Mouse (Mus musculus) spleen, adult 2 months (tissue): ENCODE results near the gene Vmn1r21.

ENCODE experiments used
- CTCF ChIP-seq: fragments of 200-500 bp; IDR thresholded peaks from 2 replicates; pipeline ENCODE4 v1.5.1; 2011; ENCODE audit warnings: mild to moderate bottlenecking, inconsistent platforms; ENCODE audit not compliant: insufficient read depth, insufficient read length, insufficient replicate concordance; ENCODE audit errors: extremely low read depth
- POLR2A ChIP-seq: fragments of 200-500 bp; IDR thresholded peaks from 2 replicates; pipeline ENCODE4 v1.6.1; 2011; ENCODE audit warnings: low read depth, low read length, inconsistent platforms

- TF ChIP-seq POLR2A (no peak), CTCF (no peak)
Measured at GRCm38 (mm10) chr6:57805218-57806069, 44.7 kb downstream of the Vmn1r21 start.
